Mouse (Mus musculus) small intestine, adult 2 months (tissue): ENCODE results near the gene Rfng.

Experiments used
- CTCF ChIP-seq: fragments of 200-500 bp; IDR thresholded peaks from 2 replicates; pipeline ENCODE4 v1.5.1; 2012; ENCODE audit warnings: low read depth, mild to moderate bottlenecking, control low read depth, inconsistent platforms, low read length, moderate library complexity, mixed read lengths; ENCODE audit not compliant: insufficient replicate concordance, insufficient read length; ENCODE audit errors: extremely low read depth
- POLR2A ChIP-seq: fragments of 200-500 bp; IDR thresholded peaks from 2 replicates; pipeline ENCODE4 v1.6.1; 2012; ENCODE audit warnings: low read depth, mild to moderate bottlenecking, control low read depth, inconsistent platforms, low read length, moderate library complexity

DNA sequence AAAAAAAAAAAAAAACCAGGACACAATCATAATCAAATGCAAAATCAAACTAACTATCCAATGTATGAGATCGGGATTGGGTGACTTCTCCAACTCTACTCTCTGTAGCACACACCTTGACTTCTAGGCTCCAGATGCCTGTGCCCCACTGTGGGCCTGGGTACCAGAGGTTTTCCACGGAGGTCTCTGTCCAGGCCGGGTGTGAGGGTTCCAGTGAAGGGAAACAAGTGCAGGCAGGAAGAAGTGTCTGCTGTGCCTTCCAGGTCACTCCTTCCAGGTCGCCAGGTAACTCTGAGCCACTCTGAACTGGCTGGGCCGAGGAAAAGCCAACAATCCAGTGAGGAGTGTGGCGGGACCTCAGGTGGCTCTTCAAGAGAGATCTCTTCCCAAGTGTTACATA is 47.6 kb downstream of the Rfng start:
- TF ChIP-seq POLR2A (no peak), CTCF (no peak)
